Mouse (Mus musculus): ENCODE measurements around the gene Dlg3.

DNA sequence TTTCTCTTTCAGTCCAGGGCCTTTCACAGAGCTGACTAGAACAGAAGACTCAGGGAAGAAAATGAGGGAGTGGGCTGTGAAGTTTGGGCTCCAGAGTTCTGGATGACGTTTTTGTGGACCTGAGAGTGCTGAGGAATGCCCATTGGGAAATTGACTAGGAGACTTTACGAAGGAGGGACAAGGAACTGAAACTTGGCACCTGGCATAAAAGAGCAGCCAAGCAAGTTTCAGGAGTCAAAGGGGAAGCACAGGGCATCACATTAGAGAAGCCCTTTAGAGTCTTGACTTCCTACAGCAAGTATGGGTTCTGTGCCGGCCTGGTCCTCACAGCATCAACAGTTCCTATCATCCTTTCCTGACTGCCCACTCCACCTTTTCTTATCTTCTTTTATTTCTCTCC lies 7.9 kb downstream of the Dlg3 start:
- TF ChIP-seq CTCF (IDR thresholded peaks at IDR 0.05; ENCODE audit: extremely low read depth, insufficient read depth, insufficient read length, insufficient replicate concordance) (no peak), POLR2A (IDR thresholded peaks at IDR 0.05; ENCODE audit: low read depth, low read length) (no peak)

Measured in spleen, adult 2 months (tissue).